Mouse (Mus musculus): ENCODE measurements around the gene Efna1.

DNA sequence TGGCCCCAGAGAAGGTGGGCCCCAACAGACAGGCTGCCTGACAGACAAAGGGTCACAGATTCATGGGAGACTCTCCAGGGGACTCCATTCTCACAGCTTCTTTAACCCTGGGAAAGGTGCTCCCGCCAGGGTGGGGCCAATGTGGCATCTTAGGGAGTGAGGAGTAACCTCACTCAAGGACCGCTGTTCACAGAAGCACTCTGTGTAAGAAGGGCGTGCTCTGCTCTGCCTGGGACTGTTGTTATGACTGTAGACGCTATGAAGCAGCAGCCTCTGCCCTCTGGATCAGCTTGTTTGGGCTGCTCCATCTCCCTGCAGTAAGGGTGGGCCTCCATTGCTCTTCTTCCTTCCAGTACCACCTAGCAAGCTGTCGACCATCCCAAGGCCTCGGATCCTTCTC, 23.5 kb upstream of the Efna1 start:
- no peak for TF ChIP-seq CTCF (IDR thresholded peaks at IDR 0.05)
- TF ChIP-seq EP300 (IDR thresholded peaks at IDR 0.05), result no peak
